Mouse (Mus musculus) urinary bladder, postnatal 14 days (tissue): ENCODE results near the gene Car3.

Source experiments
- DNase-seq: peaks from one replicate; pipeline ENCODE4 v3.0.0; 2021; ENCODE audit warnings: low spot score

The Car3 gene

DNA sequence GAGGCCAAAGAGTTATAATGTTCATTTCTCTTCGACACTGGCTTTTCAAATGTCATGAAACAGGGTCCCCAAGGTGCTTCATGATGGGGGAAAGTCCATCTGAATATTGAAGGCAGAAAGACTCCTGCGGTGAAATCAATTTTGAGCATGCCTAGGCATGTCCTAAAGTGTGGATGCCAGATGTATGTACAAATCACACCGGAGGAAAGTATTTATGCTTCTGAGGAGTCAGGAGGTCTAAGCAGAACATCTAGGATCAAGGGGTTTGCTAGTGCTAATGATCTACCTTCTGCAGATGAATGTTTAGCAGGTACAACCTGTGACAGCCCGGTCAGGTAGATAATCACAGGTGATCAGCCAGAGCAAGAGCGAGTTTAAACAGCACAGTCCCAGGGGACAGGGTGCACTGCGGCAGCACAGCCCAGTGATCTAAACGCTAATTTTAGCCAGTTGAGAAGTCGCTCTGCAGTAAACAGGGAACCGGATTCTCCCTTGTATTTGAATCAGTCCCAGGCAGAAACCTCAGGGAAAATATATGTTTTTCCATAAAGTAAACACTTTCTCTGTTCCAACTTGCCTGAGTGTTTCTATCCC, 13.1 kb downstream of the Car3 start:
- no peak for DNase-seq

DNA sequence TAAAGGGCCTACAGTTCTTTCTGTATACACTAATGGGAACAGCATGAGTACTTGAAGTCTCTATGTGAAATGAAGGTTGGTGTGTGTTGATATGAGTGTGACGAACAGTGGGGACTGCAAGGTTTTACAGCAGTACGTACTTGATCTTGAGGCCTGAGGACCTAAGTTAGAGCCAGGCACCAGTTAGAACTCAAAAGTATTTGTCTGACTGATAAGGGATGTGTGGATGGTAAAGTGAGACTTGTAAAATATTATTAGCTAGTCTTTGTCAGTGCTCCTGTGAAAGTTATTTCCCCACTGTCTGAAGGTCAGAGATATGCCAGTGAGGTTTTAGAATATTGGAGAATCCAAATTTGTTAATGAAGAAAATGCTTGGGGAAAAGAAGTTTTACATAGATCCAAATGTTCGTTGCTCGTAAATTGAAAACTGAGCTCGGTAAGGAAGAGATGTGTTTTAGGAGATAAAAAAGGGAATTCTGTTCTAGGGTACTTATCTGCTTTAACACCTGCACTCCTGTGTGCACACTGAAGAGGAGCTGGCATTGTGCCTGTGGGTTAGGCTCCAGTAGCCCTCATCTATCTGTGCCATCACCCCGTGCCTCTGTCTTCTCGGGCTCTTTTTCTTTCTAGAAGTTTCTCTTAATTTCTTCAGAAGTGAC, 14.1 kb downstream of the Car3 start:
- DNase-seq, result no peak

GRCm38 (mm10) chr3:14878749-14879223, 15.5 kb downstream of the Car3 start:
- no peak for DNase-seq

GRCm38 (mm10) chr3:14879293-14879692, 16.0 kb downstream of the Car3 start:
- no peak for DNase-seq

DNA sequence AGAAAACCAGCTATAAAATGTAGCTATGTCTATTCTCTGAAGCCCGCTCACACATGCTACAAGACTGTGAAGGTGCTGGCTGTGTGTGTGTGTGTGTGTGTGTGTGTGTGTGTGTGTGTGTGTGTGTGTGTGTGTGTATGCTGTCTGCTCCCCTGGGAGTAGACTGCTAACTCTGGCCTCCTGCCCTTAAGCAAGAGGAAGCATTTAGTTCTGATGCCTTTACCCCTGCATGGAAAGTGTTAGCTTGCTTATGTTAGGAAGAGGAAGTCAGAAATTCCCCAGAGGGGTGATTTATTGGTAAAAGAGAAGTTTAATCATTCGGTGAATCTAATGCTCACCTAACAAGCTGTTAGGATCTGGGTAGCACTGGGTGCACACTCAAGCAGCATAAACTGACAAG, 17.0 kb downstream of the Car3 start:
- DNase-seq, result no peak

GRCm38 (mm10) chr3:14882005-14882404, 18.7 kb downstream of the Car3 start:
- no peak for DNase-seq

GRCm38 (mm10) chr3:14882756-14883155, 19.4 kb downstream of the Car3 start:
- DNase-seq, result no peak

GRCm38 (mm10) chr3:14884826-14885225, 21.5 kb downstream of the Car3 start:
- DNase-seq, result no peak

GRCm38 (mm10) chr3:14886102-14887098, 23.1 kb downstream of the Car3 start, which contains the start of gene Car2:
Car2 (plus strand) TSS chr3:14886273.
- peak; percentile 70 for DNase-seq

DNA sequence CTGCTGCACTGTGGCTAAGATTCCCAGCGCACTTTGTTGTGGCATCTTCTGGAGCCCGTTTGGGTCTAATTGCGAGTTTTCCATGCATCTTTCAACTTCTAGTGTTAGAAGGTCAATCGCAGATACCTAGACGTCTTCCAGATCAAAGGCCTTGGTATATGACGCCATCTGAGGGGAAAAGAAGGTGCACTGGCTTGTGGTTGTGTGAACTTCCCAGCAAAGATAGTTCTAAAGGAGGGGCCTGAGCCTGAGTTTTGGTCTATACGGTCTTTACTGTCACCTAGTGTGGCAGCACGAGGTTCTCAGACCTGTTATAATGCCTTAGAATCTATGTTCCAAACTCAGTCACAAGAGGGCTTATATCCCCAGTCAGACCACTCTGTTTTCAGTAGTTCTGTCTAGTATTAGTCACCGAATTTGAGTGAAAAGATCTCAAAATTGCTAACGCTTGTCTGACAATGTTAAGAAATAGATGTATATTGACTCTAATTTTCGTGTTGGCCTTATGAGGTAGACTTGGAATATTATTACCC, 23.9 kb downstream of the Car3 start:
- no peak for DNase-seq

GRCm38 (mm10) chr3:14887686-14888295, 24.5 kb downstream of the Car3 start:
- DNase-seq, result no peak

GRCm38 (mm10) chr3:14888549-14888948, 25.2 kb downstream of the Car3 start:
- no peak for DNase-seq

GRCm38 (mm10) chr3:14889085-14889484, 25.8 kb downstream of the Car3 start:
- peak; percentile 21 for DNase-seq

DNA sequence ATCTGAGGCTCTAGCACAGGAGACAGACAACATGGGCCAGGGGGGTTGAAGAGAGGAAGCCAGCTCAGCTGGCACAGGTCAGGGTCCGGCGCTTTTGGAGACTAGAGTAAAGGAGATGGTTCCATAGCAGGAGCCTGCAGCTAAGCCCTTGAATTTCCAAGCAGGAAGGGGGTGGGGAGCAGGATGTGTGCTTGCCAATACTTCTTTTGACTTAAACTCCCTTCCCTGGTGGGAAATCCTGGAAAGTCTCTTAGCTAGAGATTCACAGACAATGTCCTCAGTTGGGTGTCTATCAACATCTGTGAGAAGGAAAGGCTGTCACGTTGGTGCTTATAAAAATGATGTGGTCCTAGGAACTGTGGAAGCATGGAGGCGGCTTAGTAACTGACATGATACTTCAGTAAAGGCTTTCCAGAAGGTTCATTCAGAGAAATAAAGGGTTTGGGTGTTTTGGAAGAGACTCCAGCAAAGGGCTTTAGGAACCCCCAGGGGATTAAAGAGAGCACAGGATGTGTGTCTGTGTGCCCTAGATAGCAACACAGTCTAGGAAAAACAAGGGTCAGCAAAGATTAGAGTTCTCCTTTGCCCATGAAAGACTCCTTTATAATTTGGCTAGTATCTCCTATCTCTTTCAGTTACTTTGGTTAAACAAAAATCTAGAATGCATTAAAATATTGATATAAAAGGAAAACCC, 26.6 kb downstream of the Car3 start:
- DNase-seq, result no peak

GRCm38 (mm10) chr3:14892991-14893390, 29.7 kb downstream of the Car3 start:
- no peak for DNase-seq

- DNase-seq, result no peak
Measured at GRCm38 (mm10) chr3:14893700-14894099, 30.4 kb downstream of the Car3 start.

DNA sequence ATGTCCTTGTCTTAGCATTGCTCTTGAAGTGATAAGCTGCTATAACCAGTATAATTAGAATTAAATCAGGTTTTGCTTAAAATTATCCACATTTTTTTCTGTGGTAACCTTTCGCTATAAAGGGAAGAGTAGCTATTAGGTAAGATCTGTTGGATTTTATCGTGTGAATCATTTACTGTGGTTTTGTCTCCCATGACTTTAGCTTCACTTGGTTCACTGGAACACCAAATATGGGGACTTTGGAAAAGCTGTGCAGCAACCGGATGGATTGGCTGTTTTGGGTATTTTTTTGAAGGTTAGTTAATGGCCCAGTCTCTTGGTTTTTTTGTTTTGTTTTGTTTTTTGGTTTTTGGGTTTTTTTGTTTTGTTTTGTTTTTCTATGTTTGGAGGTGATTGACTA, 32.0 kb downstream of the Car3 start:
- DNase-seq, result no peak

DNA sequence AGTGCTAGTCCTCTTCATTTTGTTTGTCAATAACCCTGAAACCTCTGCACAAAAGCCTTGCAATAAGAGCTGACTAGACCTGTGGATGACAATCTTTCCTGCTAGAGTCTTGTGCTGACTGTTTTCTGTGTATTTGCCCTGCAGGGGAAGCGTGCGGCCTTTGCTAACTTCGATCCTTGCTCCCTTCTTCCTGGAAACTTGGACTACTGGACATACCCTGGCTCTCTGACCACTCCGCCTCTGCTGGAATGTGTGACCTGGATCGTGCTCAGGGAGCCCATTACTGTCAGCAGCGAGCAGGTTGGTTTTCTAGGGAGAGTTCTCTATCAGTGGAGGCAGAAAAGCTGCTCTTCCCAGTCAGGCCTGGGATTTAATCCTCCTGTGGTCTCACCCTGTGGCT, 34.5 kb downstream of the Car3 start:
- DNase-seq, result no peak

DNA sequence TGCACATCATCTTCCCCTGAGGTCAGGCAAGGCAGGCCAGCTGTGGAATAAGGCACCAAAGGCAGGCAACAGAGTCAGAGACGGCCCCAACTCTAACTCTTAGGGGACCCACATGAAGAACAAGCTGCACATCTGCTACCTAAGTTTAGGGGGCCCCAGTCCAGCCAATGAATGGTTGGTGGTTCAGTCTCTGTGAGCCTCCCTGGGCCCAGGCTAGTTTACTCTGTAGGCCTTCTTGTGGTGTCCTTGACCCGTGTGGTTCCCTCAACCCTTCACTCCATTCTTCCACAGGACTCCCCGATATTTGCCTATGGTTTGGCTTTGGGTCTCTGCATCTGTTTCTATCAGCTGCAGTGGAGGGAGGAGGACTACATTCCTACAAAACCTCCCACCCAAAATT, 40.1 kb downstream of the Car3 start:
- DNase-seq, result no peak

- no peak for DNase-seq
Measured at GRCm38 (mm10) chr3:14904165-14904564, 40.9 kb downstream of the Car3 start.

DNA sequence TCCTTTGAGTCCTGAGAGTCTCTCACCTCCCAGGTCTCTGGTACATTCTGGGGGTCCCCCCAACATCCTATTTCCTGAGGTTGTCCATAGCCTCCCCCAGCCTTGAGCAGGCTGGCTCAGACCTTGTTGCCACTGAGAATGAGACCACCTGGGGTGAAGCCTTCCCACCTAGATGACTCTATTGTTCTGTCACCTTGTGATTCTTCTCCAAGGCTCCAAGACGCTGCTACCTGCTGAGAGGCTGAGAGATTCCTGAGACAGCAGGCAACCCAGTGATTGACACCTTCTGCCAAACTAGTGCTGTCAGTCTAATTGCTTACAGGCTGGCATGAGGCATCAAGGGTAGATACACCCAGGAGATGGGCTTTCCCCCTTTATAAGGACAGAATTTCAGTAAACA, 44.0 kb downstream of the Car3 start:
- no peak for DNase-seq
